Mouse (Mus musculus): ENCODE results near the gene Catip. TPM values are rescaled to one million over a fixed set of nuclear protein-coding genes. Genes with fewer than 3 reads are reported as not detected.
"Not testable (repeated sequence)": the region's sequence is repeated elsewhere in the genome, so short reads cannot be mapped to it uniquely, and the experiment has no call there.

Catip gene
- polyA plus RNA-seq, 1 experiment from 2014 or later: 0.39 TPM

DNA sequence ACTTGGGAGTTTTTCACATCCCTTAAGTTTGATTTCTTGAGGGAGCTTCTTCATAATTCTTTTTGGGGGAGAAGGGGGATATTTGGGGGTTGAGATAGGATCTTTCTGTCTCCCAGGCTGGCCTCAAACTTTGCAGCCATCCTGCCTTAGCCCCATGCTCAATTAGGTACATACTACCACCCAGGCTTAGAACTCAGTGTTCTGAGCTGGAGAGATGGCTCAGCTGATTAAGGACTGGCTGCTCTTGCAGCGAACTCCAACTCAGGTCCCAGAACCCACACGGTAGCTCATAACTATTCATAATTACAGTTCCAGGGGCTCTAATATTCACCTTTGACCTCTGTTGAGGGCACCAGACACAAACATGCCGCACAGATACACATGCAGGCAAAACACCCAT, 27.3 kb upstream of the Catip start:
- WGBS: 82% methylated on average over 3 of the region's 3 CpGs
- Histone ChIP-seq H3K27ac (peak overlapping the region; percentile 55), H3K4me1 (replicated peaks) (peaks cover 73% of the 10 kb centered on the region), H3K4me2 (peak overlapping the region; percentile 0; the same call in 1 of the 2 replicates), H3K4me3 (no peak overlapping the region), H3K36me3 (no peaks in the 10 kb centered on the region), H3K27me3 (no peaks in the 10 kb centered on the region), H3K9ac (no peak overlapping the region), H3K9me3 (replicated peaks) (no peaks in the 10 kb centered on the region)
- no peak for ATAC-seq (replicated peaks; ENCODE audit: insufficient number of reproducible peaks, insufficient read depth, low FRiP score, low read depth)

- Histone ChIP-seq H3K27ac (peak overlapping the region; percentile 55), H3K9me3 (replicated peaks) (no peaks in the 10 kb centered on the region), H3K4me3 (no peak overlapping the region), H3K4me1 (replicated peaks) (peaks cover 71% of the 10 kb centered on the region), H3K27me3 (no peaks in the 10 kb centered on the region), H3K36me3 (no peaks in the 10 kb centered on the region), H3K4me2 (no peak overlapping the region; the same call in 1 of the 2 replicates), H3K9ac (no peak overlapping the region)
- 57% methylated on average over 4 of the region's 4 CpGs for WGBS
- ATAC-seq (replicated peaks; ENCODE audit: insufficient number of reproducible peaks, insufficient read depth, low FRiP score, low read depth): no peak
These were observed 26.9 kb upstream of the Catip start for GRCm38 (mm10) chr1:74335033-74335432.

DNA sequence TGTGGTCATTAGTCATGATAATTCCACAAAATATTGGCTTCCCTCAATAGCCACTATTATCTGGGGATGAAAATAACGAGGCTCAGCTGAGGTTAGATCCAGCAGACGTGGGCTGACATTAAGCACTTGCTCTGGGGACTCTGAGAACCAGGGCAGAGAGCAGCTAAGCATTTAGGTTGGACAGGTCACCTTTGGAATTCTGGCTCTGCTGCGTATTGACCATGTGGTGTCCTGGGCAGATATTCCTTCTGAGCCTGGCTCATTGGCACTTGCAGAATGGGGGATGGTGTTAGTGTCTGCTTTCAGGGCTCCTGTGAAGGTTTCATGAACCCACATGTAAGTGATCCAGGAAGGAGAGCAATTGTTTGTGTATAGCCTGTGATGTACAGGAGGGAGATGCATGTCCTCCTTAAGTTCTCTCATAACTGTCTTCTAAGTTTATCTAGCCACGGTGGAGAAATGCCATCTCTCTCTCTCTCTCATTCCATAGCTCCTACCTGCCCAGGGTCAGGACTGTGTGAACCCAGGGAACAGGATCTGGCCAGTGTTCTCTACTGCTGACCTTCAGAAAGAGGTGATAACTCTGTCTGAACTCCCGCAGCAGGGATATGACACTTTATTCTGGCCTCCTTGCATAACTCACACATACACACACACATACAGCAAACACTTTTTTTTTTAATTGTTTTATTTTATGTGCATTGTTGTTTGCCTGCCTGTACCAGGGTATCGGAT, 26.3 kb upstream of the Catip start:
- WGBS: 65% methylated on average over 6 of the region's 6 CpGs
- H3K9ac ChIP-seq: no peak overlapping the region
- no peaks in the 10 kb centered on the region for H3K9me3 ChIP-seq (replicated peaks)
- no peaks in the 10 kb centered on the region for H3K36me3 ChIP-seq
- ATAC-seq (replicated peaks; ENCODE audit: insufficient number of reproducible peaks, insufficient read depth, low FRiP score, low read depth): no peak
- peak overlapping the region; percentile 55; the same call in 1 of the 2 replicates for H3K27ac ChIP-seq
- H3K27me3 ChIP-seq: no peaks in the 10 kb centered on the region
- H3K4me2 ChIP-seq: no peak overlapping the region
- H3K4me1 ChIP-seq (replicated peaks): peaks cover 70% of the 10 kb centered on the region
- H3K4me3 ChIP-seq: no peak overlapping the region

GRCm38 (mm10) chr1:74337241-74337771, 24.6 kb upstream of the Catip start:
- no peaks in the 10 kb centered on the region for H3K27me3 ChIP-seq
- H3K27ac ChIP-seq: peak overlapping the region; percentile 79
- H3K4me2 ChIP-seq: no peak overlapping the region
- H3K4me3 ChIP-seq: no peak overlapping the region
- no peak overlapping the region for H3K9ac ChIP-seq
- 57% methylated on average over 3 of the region's 3 CpGs for WGBS
- H3K4me1 ChIP-seq (replicated peaks): peaks cover 54% of the 10 kb centered on the region
- no peak for ATAC-seq (replicated peaks; ENCODE audit: insufficient number of reproducible peaks, insufficient read depth, low FRiP score, low read depth)
- no peaks in the 10 kb centered on the region for H3K36me3 ChIP-seq
- no peaks in the 10 kb centered on the region for H3K9me3 ChIP-seq (replicated peaks)

- no peak for ATAC-seq (replicated peaks; ENCODE audit: insufficient number of reproducible peaks, insufficient read depth, low FRiP score, low read depth)
- no peak overlapping the region for H3K27ac ChIP-seq
- H3K27me3 ChIP-seq: no peaks in the 10 kb centered on the region
- no peaks in the 10 kb centered on the region for H3K36me3 ChIP-seq
- H3K9ac ChIP-seq: no peak overlapping the region
- H3K4me3 ChIP-seq: no peak overlapping the region
- no peak overlapping the region for H3K4me2 ChIP-seq
- H3K9me3 ChIP-seq (replicated peaks): no peaks in the 10 kb centered on the region
- peaks cover 54% of the 10 kb centered on the region for H3K4me1 ChIP-seq (replicated peaks)
- 72% methylated on average over 5 of the region's 5 CpGs for WGBS
These were observed 23.9 kb upstream of the Catip start for GRCm38 (mm10) chr1:74338013-74338412.

- H3K9me3 ChIP-seq (replicated peaks): no peaks in the 10 kb centered on the region
- no peak overlapping the region for H3K4me3 ChIP-seq
- H3K9ac ChIP-seq: no peak overlapping the region
- H3K27me3 ChIP-seq: no peaks in the 10 kb centered on the region
- WGBS: 74% methylated on average over 4 of the region's 4 CpGs
- H3K36me3 ChIP-seq: no peaks in the 10 kb centered on the region
- no peak overlapping the region for H3K4me2 ChIP-seq
- H3K27ac ChIP-seq: no peak overlapping the region
- peaks cover 54% of the 10 kb centered on the region for H3K4me1 ChIP-seq (replicated peaks)
- ATAC-seq (replicated peaks; ENCODE audit: insufficient number of reproducible peaks, insufficient read depth, low FRiP score, low read depth): no peak
These were observed 23.3 kb upstream of the Catip start for GRCm38 (mm10) chr1:74338626-74339025.

DNA sequence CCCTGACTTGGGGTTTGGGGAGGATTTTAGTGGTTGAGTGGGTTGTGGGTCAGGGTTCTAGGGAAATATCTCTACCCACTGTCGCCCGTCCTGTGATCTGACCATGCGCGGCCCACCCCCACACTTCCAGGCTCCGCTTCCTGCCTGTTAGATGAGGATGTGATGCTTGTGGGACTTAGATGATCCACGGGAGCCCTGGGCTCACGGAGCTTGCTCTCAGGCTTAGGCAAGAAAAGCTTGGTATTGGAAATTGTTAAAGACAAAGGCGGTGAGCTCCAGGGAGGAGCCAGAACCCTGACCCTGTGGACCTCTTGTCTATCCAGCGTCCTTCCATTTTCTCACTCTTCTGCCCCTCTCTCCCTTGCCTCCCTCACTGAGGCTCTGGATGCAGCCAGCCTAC, 22.0 kb upstream of the Catip start:
- H3K4me3 ChIP-seq: no peak overlapping the region
- 80% methylated on average over 9 of the region's 9 CpGs for WGBS
- no peaks in the 10 kb centered on the region for H3K9me3 ChIP-seq (replicated peaks)
- no peak overlapping the region for H3K4me2 ChIP-seq
- no peak overlapping the region for H3K9ac ChIP-seq
- no peak for ATAC-seq (replicated peaks; ENCODE audit: insufficient number of reproducible peaks, insufficient read depth, low FRiP score, low read depth)
- H3K27ac ChIP-seq: no peak overlapping the region
- no peaks in the 10 kb centered on the region for H3K36me3 ChIP-seq
- no peaks in the 10 kb centered on the region for H3K27me3 ChIP-seq
- peaks cover 45% of the 10 kb centered on the region for H3K4me1 ChIP-seq (replicated peaks)

GRCm38 (mm10) chr1:74340361-74340764, 21.5 kb upstream of the Catip start:
- Histone ChIP-seq H3K9ac (no peak overlapping the region), H3K9me3 (replicated peaks) (no peaks in the 10 kb centered on the region), H3K36me3 (no peaks in the 10 kb centered on the region), H3K27ac (no peak overlapping the region), H3K4me3 (no peak overlapping the region), H3K4me1 (replicated peaks) (peaks cover 41% of the 10 kb centered on the region), H3K4me2 (no peak overlapping the region), H3K27me3 (no peaks in the 10 kb centered on the region)
- 91% methylated on average over 6 of the region's 6 CpGs for WGBS
- ATAC-seq (replicated peaks; ENCODE audit: insufficient number of reproducible peaks, insufficient read depth, low FRiP score, low read depth): no peak

- H3K9me3 ChIP-seq (replicated peaks); H3K36me3 ChIP-seq; H3K27ac ChIP-seq; H3K4me2 ChIP-seq; H3K9ac ChIP-seq; H3K27me3 ChIP-seq; ATAC-seq (replicated peaks; ENCODE audit: insufficient number of reproducible peaks, insufficient read depth, low FRiP score, low read depth); H3K4me3 ChIP-seq: not testable (repeated sequence)
- 93% methylated on average over 4 of the region's 4 CpGs for WGBS
- peaks cover 36% of the 10 kb centered on the region for H3K4me1 ChIP-seq (replicated peaks)
These were observed 20.9 kb upstream of the Catip start for GRCm38 (mm10) chr1:74340992-74341391.

DNA sequence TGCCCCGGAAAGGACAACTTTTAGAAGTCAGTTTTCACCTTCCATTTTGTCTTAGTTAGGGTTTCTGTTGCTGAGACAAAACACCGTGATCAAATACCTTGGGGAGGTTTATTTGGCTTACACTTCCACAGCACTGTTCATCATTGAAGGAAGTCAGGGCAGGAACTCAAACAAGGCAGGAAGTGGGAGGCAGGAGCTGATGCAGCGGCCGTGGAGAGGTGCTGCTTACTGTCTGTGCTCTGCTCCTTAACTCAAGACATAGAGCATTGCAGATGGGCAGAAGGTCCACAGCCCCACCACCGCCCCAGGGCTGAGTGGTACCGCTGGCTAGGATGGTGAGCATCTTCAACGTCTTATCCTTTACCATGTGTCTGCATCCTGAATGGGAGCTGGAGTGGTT, 20.0 kb upstream of the Catip start:
- H3K4me2 ChIP-seq: no peak overlapping the region
- H3K27me3 ChIP-seq: no peaks in the 10 kb centered on the region
- no peak overlapping the region for H3K27ac ChIP-seq
- no peak for ATAC-seq (replicated peaks; ENCODE audit: insufficient number of reproducible peaks, insufficient read depth, low FRiP score, low read depth)
- no peak overlapping the region for H3K4me3 ChIP-seq
- WGBS: 71% methylated on average over 7 of the region's 7 CpGs
- no peak overlapping the region for H3K9ac ChIP-seq
- no peaks in the 10 kb centered on the region for H3K9me3 ChIP-seq (replicated peaks)
- H3K36me3 ChIP-seq: no peaks in the 10 kb centered on the region
- H3K4me1 ChIP-seq (replicated peaks): peaks cover 33% of the 10 kb centered on the region

GRCm38 (mm10) chr1:74342308-74342707, 19.6 kb upstream of the Catip start:
- no peak overlapping the region for H3K4me3 ChIP-seq
- 80% methylated on average over 1 of the region's 1 CpGs for WGBS
- no peak overlapping the region for H3K27ac ChIP-seq
- no peak overlapping the region for H3K9ac ChIP-seq
- H3K4me1 ChIP-seq (replicated peaks): peaks cover 29% of the 10 kb centered on the region
- ATAC-seq (replicated peaks; ENCODE audit: insufficient number of reproducible peaks, insufficient read depth, low FRiP score, low read depth): no peak
- H3K4me2 ChIP-seq: no peak overlapping the region
- H3K27me3 ChIP-seq: no peaks in the 10 kb centered on the region
- no peaks in the 10 kb centered on the region for H3K9me3 ChIP-seq (replicated peaks)
- no peaks in the 10 kb centered on the region for H3K36me3 ChIP-seq

- H3K9ac ChIP-seq: no peak overlapping the region
- WGBS: 82% methylated on average over 5 of the region's 5 CpGs
These were observed 18.7 kb upstream of the Catip start for GRCm38 (mm10) chr1:74343161-74343560.

More at GRCm38 (mm10) chr1:74343161-74343560, 18.7 kb upstream of the Catip start:
- Histone ChIP-seq H3K27ac (no peak overlapping the region), H3K4me1 (replicated peaks) (peaks cover 22% of the 10 kb centered on the region), H3K4me2 (no peak overlapping the region), H3K27me3 (no peaks in the 10 kb centered on the region), H3K36me3 (peaks cover 4% of the 10 kb centered on the region; the same call in 1 of the 2 replicates), H3K9me3 (replicated peaks) (no peaks in the 10 kb centered on the region), H3K4me3 (no peak overlapping the region)
- no peak for ATAC-seq (replicated peaks; ENCODE audit: insufficient number of reproducible peaks, insufficient read depth, low FRiP score, low read depth)

Measured in heart, embryonic 15.5 days (tissue).